Mouse (Mus musculus): ENCODE results near the gene Lpar2. TPM values are rescaled to one million over a fixed set of nuclear protein-coding genes. Genes with fewer than 3 reads are reported as not detected.

Lpar2 gene
- total RNA-seq, 2 experiments from 2014 or later, result 0.07 to 0.10 TPM

DNA sequence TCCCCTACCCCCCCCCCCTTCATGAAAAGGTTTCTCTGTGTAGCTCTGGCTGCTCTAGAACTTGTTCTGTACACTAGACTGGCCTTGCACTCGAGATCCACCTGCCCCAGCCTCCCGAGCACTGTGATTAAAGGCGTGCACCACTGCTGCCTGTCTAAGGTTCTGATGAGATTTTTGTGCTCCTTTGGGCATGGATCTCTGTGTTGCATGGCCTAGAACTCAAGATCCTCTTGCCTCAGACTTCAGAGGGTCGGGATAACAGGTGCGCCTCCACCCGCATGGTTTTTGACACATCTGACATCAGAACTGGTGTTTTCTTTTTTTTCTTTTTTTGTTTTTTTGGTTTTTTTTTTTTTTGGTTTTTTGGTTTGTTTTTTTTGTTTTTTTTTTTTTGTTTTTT, 17.7 kb upstream of the Lpar2 start:
- no peak for DNase-seq
- intact Hi-C loops (cut with DNase I; ENCODE audit: low total_unique reads), result no loop called here

DNA sequence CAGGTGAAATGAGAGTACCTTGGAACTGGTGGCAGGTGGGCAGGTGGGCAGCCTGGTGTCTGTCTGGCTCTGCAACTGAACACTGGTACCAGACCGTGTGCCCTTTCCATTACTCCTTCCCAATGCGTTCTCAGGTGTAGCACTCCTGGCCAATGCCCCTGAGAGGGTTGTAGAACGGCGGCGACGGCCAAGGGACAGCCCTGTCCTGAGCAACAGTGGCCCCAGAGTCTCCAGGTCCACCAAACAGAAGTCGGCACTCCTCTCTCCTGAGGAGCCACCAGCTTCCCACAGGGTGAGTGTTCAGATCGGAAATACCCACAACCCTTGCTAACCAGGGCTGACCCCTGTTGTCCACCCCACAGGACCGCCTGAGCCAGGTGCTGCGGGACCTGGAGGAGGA, 17.1 kb upstream of the Lpar2 start:
- no peak for DNase-seq
- intact Hi-C loops (cut with DNase I; ENCODE audit: low total_unique reads), result no loop called here

DNA sequence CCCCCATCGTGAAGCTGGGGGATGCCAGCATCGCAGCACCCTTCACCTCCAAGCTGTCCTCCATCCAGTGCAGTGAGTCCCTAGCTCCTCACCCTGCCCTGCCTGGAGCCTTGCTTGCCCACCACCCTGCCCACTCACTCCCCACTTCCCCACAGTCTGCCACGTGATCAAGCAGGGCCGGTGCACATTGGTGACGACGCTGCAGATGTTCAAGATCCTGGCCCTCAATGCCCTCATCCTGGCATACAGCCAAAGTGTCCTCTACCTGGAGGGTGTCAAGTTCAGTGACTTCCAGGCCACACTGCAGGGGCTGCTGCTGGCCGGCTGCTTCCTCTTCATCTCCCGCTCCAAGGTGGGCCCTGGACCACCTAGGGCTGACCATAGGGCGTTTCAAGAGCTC, 16.7 kb upstream of the Lpar2 start:
- no peak for DNase-seq
- intact Hi-C loops (cut with DNase I; ENCODE audit: low total_unique reads), result no loop called here

DNA sequence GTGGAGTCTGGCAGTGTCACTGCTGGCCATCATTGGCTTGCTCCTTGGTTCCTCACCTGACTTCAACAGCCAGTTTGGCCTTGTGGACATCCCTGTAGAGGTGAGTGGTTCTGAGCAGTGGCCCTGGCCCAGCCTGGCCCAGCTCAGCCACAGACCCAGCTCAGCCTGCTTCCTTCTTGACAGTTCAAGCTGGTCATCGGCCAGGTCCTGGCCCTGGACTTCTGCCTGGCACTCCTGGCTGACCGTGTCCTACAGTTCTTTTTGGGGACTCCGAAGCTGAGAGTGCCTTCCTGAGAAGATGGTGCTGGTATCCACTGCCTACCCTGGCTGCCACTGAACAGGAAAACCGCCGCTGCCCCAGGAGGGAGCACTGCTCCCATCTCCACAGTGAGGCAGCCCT, 15.0 kb upstream of the Lpar2 start:
- intact Hi-C loops (cut with DNase I; ENCODE audit: low total_unique reads), result no loop called here
- DNase-seq, result no peak

DNA sequence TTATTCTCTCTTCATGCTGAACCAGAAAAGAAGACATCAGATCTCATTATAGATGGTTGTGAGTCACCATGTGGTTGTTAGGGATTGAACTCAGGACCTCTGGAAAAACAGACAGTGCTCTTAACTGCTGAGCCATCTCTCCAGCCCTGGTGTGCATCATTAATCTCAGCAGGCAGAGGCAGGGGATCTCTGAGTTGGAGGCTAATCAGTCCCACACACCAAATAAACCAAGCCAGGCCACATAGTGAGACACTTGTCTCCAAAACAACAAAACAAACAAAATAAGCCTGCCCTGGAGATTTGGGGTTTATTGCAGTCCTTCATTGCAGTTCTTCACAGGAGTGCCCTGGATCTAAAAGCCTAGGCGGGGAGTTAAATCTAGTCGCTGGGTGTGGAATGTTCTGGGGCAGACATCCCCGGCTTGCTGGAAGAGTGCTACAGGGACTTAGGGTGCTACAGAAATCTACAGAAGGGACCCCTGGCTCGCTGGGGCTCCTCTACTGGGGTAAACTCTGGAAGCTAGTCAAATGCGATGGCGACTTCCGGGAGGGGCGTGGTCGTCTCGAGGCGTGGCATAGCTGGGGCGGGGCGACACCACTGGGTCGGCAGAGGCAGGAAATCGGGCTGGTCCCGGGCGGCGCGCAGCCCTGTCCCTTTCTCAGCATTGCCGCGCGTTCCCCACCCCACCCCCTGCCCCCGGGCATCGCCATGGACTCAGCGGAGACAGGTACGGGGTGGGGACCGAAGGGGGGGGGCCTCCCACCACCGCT, 13.9 kb upstream of the Lpar2 start, which contains the start of gene Gmip:
TSS of gene Gmip (plus strand) at position 586 of the 770 bp plus-strand sequence.
- peak; percentile 80 for DNase-seq
- intact Hi-C loops (cut with DNase I; ENCODE audit: low total_unique reads), result no loop called here

DNA sequence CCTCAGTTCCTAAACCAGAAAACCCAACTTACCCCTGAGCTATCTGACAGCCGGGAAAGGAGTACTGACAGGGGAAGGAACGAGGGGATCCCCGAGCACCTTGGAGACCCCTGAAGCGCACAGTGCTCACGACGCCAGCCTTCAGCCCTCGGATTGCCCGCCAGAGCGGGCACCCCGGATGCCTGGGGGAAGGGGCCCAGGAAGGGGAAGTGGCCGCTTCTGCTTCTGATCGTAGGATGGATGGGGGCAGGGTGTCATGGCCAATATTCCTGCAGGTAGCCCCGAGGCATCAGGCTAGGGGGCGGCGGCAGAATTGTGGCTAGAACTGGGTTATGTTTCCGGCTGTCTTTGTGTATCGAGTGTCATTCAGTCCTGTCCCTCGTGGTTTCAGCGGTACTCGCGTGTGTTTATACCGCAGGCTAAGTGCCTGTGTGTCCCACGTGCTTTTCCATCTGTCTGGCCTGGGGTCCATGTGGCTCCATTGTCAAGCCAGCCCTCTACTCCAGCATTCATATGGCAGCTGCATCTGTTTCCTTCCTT, 13.3 kb upstream of the Lpar2 start:
- no peak for DNase-seq
- intact Hi-C loops (cut with DNase I; ENCODE audit: low total_unique reads), result no loop called here

DNA sequence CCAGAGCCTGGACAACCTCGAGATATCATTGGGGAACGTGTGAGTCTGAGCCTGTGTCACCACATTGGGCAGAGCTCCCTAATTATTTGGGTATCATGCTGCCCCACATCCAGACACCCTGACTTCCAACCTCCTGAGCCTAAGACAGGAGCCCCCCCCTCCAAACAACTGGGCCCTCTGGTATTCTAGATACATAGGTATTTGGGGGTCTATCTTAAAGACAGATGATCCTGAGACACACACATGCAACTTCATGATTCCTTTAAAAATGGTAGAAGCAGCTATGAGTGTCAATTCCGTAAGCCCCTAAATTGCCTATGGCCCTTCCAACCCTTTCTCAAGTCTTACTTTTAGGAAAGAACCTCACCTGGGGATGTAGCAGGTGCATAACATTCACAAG, 12.4 kb upstream of the Lpar2 start:
- intact Hi-C loops (cut with DNase I; ENCODE audit: low total_unique reads), result no loop called here
- DNase-seq, result no peak

DNA sequence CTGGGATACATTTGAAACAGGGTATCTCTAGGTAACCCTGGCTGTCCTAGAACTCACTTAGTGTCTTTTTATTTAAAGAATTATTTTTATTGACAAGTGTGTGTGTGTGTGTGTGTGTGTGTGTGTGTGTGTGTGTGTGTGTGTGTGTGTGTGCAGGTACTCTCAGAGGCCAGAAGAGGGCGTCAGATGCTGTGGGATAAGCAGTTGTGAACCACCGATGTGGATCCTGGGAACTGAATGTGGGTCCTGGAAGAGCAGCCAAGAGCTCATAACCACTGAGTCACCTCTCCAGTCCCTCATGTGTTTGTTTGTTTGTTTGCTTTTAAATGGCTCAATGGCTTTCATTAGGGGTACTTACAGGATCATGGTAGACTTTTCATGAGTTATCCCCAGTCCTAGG, 7.3 kb upstream of the Lpar2 start:
- intact Hi-C loops (cut with DNase I; ENCODE audit: low total_unique reads), result no loop called here
- DNase-seq, result no peak

DNA sequence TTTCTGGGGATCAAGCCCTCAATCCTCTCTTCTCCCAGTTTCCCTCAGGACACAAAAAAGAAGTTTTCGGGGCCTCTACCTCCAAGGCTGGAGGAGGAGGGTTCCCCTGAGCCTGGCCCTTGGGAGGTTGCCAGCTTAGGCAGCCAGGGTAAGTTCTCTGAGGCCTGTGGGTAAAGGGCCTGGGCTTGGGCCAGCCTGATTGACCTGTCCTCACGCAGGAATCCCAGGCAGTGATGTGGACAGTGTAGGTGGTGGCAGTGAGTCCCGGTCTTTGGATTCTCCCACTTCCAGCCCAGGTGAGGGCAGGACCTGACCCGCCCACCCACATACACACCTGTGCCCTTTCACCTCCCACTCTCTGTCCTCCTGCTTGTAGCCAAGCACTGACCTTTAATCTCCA, 6.8 kb upstream of the Lpar2 start:
- intact Hi-C loops (cut with DNase I; ENCODE audit: low total_unique reads), result no loop called here
- no peak for DNase-seq

DNA sequence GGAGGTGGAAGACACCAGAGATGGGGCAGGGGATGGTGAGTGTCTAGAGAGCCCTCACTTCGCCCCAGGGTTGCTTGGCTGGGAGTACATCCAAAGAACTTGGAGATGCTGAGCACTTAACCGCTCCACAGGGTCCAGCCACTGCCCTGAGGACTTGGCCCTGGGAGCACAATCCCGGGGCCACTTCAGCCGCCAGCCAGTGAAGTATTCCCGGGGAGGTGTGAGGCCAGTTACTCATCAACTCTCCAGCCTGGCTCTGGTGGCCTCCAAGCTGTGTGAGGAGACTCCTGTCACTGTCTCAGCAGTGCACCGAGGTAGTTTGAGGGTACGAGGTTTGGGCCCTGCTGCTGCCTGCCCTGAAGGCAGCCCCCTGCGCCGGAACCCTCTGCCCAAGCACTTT, 1.8 kb upstream of the Lpar2 start:
- intact Hi-C loops (cut with DNase I; ENCODE audit: low total_unique reads), result no loop called here
- no peak for DNase-seq

DNA sequence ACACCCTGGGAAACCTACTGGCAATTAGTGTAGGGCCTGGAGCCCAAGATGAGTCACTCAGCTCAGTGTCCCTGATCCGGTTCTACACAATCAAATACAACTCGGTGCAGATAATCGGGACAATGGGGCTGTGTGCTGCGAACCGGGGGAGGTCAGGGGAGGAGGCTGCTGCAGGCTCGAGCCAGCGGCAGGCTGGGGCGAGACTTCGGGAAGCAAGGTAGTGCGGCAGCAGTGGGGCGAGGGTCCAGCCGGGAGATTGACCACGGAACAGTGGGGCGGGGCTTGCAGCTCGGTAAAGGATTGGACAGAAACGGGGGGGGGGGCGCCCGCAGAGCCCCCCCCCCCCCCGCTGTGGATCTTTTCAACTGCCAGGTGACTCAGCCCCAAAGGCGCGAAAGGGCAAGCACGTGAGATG, 251 bp upstream of the Lpar2 start:
- DNase-seq, result no peak
- intact Hi-C loops (cut with DNase I; ENCODE audit: low total_unique reads), result no loop called here

DNA sequence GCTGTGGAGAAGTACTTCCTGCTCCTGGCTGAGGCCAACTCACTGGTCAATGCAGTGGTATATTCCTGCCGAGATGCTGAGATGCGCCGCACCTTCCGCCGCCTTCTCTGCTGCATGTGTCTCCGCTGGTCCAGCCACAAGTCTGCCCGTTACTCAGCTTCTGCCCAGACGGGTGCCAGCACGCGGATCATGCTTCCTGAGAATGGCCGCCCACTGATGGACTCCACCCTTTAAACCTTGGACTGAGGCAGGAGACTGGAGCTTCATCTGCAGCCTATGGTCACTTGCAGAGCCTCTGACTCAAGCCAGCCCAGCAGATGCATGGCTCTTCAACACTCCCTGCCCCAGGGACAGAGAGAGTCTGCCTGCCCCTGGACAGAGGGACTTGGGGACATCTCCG, 4.1 kb downstream of the Lpar2 start:
- intact Hi-C loops (cut with DNase I; ENCODE audit: low total_unique reads), result no loop called here

DNA sequence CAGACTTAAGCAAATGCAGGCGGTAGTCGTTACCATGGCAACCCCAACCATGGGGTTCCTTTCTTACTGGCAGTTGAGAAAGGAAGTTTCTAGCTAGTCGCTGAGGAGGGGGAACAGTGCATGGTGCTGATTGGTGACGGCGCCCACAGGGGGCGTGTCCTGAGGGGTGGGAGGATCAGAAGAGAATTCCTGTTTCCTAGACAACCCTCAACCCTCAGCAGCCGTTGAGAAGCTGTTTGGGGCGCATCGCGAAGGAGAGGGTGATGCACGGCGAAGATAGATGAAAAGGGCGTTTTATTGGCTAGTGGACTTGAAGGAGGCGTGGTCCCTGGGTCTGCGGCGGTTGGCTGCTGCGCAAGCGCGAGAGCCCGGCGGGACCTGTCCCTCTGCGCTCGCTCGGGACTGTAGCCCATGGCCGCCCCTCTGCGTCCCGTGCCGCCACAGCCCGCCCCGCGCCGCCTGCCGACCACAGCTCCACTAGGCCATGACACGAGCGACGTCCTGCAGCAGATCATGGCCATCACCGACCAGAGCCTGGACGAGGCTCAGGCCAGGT, 10.1 kb downstream of the Lpar2 start, which contains the start of gene Pbx4:
TSS of gene Pbx4 (plus strand) at position 194 of the 556 bp plus-strand sequence.
- intact Hi-C loops (cut with DNase I; ENCODE audit: low total_unique reads), result no loop called here
- peak; percentile 75 for DNase-seq

More for the DNA sequence above, 4.1 kb downstream of the Lpar2 start:
- no peak for DNase-seq

DNA sequence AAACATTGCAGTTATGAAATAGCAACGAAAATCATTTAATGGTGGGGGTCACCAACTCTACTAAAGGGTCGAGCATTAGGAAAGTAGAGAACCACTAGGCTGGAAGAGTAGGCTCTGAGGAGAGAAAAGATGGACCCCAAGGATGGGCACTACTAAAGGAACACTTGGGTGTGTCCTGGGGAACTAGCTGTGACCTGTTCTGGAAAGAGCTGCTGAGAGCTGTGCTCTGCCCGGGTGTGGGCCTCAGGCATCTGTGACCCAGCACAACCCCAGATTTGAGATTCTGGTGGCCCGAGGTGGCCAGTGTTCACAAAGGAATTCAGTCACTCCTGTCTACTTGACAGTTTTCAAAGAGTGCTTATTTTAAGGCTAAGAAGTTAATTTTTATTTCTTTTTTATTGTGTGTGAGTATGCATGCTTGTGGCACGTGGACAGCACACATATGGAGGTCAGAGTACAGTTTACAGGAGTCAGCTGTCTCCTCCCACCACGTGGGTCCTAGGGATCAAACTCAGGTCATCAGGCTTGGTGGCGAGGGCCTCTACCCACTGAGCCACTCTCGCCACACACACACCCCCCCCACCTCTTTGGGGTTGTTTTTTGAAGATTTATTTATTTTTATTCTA, 14.9 kb downstream of the Lpar2 start:
- intact Hi-C loops (cut with DNase I; ENCODE audit: low total_unique reads), result no loop called here
- no peak for DNase-seq

DNA sequence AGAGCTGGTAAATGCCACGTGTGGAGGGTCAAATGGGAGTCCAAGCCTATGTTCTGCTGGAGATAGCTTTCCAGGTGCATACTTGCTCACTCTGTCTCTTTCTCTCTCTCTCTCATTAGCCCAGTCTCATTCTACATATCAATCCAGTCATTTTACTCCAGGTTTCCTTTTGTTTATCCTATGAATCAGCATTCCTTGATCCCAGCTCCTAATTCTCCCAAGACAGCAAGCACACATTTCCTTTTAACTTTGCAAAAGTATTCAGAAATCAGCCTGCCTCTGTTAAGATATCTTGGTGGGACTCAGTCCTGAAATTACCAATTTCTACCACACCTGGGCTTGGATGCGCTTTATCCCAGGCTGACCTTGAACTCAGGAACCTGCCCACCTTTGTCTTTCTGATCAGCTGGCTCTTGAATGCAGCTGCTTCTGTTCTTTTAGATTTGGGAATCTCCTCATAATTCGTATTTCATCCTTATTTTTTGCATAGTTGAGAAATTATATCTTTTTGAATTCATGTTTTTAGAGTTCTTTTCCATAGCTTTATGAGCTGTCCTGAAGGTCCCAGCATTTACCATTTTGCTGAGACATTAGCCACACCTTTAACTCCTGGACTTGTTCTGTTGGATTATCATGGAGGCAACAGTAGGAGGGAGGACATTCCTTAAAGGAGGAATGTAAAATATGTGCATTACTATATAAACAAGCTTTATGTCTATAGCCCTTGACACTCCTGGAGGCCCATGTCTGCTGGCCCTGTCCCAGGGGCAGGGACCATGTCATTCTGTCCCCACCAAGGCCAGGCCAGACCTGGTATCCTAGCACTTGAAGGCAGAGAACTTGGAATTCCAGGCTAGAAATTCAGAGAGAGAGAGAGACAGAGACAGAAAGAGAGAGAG, 25.2 kb downstream of the Lpar2 start:
- intact Hi-C loops (cut with DNase I; ENCODE audit: low total_unique reads), result no loop called here
- DNase-seq, result no peak

DNA sequence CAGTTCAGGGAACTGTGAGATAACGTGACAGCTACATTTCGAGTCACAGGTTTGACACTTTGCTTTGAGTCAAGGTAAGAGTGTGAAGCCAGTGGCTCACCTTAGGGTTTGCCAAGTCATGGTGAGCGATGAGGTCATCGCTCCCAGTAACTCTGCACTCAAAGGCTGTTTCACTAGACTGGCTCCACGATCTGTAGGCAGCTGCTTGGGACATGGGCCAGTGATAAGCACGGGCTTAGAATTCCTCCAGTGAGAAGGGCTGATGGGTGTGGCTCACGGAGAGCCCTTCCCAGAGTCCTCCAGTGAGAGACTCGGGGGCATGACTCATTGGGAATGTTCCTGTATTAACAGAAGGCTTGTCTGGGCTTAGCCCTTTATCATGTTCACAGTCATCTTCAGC, 26.7 kb downstream of the Lpar2 start:
- DNase-seq, result peak; percentile 35

DNA sequence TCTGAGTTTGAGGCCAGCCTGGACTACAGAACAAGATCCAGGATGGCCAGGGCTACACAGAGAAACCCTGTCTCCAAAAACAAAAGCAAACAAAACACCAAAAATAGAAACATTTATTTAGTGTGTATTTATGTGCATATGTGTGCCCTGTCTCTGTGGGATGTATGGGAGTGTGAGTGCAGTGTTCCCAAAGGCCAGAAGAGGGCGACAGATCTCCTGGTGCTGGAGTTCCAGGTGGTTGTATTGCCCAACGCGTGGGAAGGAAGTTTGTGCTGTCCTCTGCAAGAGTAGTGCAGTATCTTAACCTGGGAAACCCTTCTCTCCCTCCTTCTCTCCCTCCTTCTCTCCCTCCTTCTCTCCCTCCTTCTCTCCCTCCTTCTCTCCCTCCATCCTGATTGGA, 27.7 kb downstream of the Lpar2 start:
- intact Hi-C loops (cut with DNase I; ENCODE audit: low total_unique reads), result no loop called here
- no peak for DNase-seq

More for the DNA sequence above, 26.7 kb downstream of the Lpar2 start:
- intact Hi-C loops (cut with DNase I; ENCODE audit: low total_unique reads), result no loop called here

DNA sequence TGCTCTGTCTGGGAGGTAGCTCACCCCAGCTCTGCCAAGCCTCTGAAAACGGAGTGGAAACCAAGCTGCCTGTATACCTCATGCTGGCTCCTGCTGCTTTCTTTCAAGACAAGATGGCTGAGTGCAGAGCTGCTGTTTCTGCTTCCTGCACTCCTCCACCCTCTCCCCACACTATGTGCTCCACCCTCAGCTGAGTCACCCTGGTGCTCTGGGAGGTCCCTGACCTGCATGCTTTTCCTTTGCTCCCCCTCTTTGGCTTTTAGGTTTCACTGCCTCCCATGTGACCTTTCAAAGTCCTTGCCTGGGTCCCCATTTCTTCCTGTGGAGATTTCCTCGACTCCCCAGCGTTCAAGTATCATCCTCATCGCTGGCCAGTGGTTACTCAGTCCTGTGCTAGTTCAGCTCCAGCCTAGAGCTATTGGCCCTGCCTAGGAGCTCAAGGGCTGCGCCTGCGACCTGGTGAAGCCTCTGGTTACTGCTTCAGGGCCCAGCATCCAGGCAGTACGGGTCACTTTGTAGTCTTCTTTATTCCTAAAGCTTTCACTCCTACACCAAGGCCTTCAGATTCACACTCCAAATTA, 28.8 kb downstream of the Lpar2 start:
- no peak for DNase-seq
- intact Hi-C loops (cut with DNase I; ENCODE audit: low total_unique reads), result no loop called here

DNA sequence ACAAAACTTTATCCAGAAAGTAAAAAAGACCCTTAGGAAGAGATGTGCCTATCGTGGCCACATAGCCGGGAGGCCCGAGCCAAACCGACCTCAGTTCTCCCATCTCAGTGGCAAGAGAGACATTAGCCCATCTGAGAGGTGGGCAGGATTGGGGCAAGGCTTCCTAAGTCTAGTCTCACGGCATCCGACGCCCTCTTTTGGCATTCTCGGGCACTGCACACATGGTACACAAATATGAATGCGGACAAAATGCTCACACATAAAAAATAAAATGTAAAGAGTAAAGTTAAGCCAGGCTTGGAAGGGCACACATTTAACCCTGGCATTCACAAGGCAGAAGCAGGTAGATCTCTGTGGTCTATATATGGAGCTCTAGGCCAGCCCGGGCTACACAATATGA, 31.6 kb downstream of the Lpar2 start:
- DNase-seq, result no peak
- intact Hi-C loops (cut with DNase I; ENCODE audit: low total_unique reads), result no loop called here

Measured in gastrocnemius, postnatal 14 days (tissue).